Mouse (Mus musculus) lung, embryonic 14.5 days (tissue): ENCODE results near the gene Racgap1. TPM values are rescaled to one million over a fixed set of nuclear protein-coding genes. Genes with fewer than 3 reads are reported as not detected.

Source experiments
- ATAC-seq: fragments of 200-750 bp; cut with Nextera tagmentation; 2 replicates; pipeline ENCODE4 v1.8.0; 2017; ENCODE audit warnings: mild to moderate bottlenecking, moderate TSS enrichment, moderate library complexity; ENCODE audit not compliant: insufficient read depth
- DNase-seq: peaks from one replicate; pipeline ENCODE4 v3.0.0-alpha.2; 2015
- H3K27ac ChIP-seq: fragments of 300-500 bp; sonication (generic); 2 replicates; pipeline ENCODE4 v1.5.1; 2014; ENCODE audit warnings: low read depth, mild to moderate bottlenecking, moderate library complexity
- H3K27me3 ChIP-seq: fragments of 300-500 bp; sonication (generic); 2 replicates; pipeline ENCODE4 v1.6.1; 2014; ENCODE audit warnings: low read length, control low read depth; ENCODE audit not compliant: insufficient read depth
- H3K36me3 ChIP-seq: fragments of 300-500 bp; sonication (generic); 2 replicates; pipeline ENCODE4 v1.6.1; 2014; ENCODE audit warnings: control low read depth; ENCODE audit not compliant: insufficient read depth
- H3K4me1 ChIP-seq: fragments of 300-500 bp; sonication (generic); 2 replicates; pipeline ENCODE4 v1.6.1; 2014; ENCODE audit warnings: antibody characterized with exemption, control low read depth; ENCODE audit not compliant: insufficient read depth
- H3K4me2 ChIP-seq: fragments of 300-500 bp; sonication (generic); 2 replicates; pipeline ENCODE4 v1.6.1; 2014; ENCODE audit warnings: mild to moderate bottlenecking
- H3K4me3 ChIP-seq: fragments of 300-500 bp; sonication (generic); 2 replicates; pipeline ENCODE4 v1.5.1; 2014; ENCODE audit warnings: low read depth, low read length
- H3K9ac ChIP-seq: fragments of 300-500 bp; sonication (generic); 2 replicates; pipeline ENCODE4 v1.6.1; 2014
- H3K9me3 ChIP-seq: fragments of 300-500 bp; sonication (generic); 2 replicates; pipeline ENCODE4 v1.6.1; 2016; ENCODE audit warnings: low read depth, low read length, control low read depth
- CTCF ChIP-seq: IDR thresholded peaks from 2 replicates; pipeline ENCODE4 v1.5.1; 2016; ENCODE audit warnings: antibody characterized with exemption, low read depth
- WGBS: fragments of 180-500 bp; shearing (Covaris S2); extraction: QIAGEN DNeasy Blood & Tissue Kit; methylation state at CpG from one replicate; pipeline ENCODE4 v1.1.7; 2014; 5-methylcytosine and 5-hydroxymethylcytosine counted together
- polyA plus RNA-seq: library from polyadenylated mRNA; unstranded; fragments of >200 nt; fragmentation: Nextera tagmentation; extraction: Ambion mirVana; gene quantifications from 2 replicates; pipeline ENCODE4 v1.2.1, GENCODE M21; 2014

Gene Racgap1
- polyA plus RNA-seq, 1 experiment from 2014 or later, result 153 TPM

GRCm38 (mm10) chr15:99619821-99620220, 31.6 kb downstream of the Racgap1 start:
- ATAC-seq (no peak), DNase-seq (no peak)
- no peak overlapping the region for H3K4me2 ChIP-seq
- no peaks in the 10 kb centered on the region for H3K9me3 ChIP-seq
- TF ChIP-seq CTCF, result no peak
- no peak overlapping the region for H3K4me3 ChIP-seq
- H3K27ac ChIP-seq, result no peak overlapping the region
- WGBS, result 75% methylated on average over 4 of the region's 4 CpGs
- H3K4me1 ChIP-seq, result peaks cover 9% of the 10 kb centered on the region
- peaks cover 51% of the 10 kb centered on the region for H3K36me3 ChIP-seq
- no peak overlapping the region for H3K9ac ChIP-seq
- no peaks in the 10 kb centered on the region for H3K27me3 ChIP-seq

GRCm38 (mm10) chr15:99618595-99618994, 32.9 kb downstream of the Racgap1 start:
- DNase-seq (no peak), ATAC-seq (no peak)
- no peak overlapping the region for H3K27ac ChIP-seq
- H3K4me2 ChIP-seq, result no peak overlapping the region
- WGBS, result 87% methylated on average over 3 of the region's 3 CpGs
- H3K9ac ChIP-seq, result no peak overlapping the region
- H3K36me3 ChIP-seq, result peaks cover 39% of the 10 kb centered on the region
- no peak for TF ChIP-seq CTCF
- no peaks in the 10 kb centered on the region for H3K9me3 ChIP-seq
- 0 out of 2 replicates have a peak, but pooled peaks cover 6% of the 10 kb centered on the region for H3K27me3 ChIP-seq
- peaks cover 11% of the 10 kb centered on the region for H3K4me1 ChIP-seq
- H3K4me3 ChIP-seq, result no peak overlapping the region

- WGBS, result 27% methylated on average over 9 of the region's 9 CpGs
- no peaks in the 10 kb centered on the region for H3K9me3 ChIP-seq
- H3K27me3 ChIP-seq, result 0 out of 2 replicates have a peak, but pooled peaks cover 6% of the 10 kb centered on the region
- ATAC-seq, result peak; percentile 66; the same call in 1 of the 2 replicates
- no peak for TF ChIP-seq CTCF
- H3K36me3 ChIP-seq, result peaks cover 9% of the 10 kb centered on the region
- DNase-seq, result peak; percentile 58
- peaks cover 11% of the 10 kb centered on the region for H3K4me1 ChIP-seq
- H3K4me3 ChIP-seq, result no peak overlapping the region
- H3K4me2 ChIP-seq, result no peak overlapping the region; the same call in 1 of the 2 replicates
- peak overlapping the region; percentile 63 for H3K27ac ChIP-seq
- no peak overlapping the region for H3K9ac ChIP-seq
These were observed 36.2 kb downstream of the Racgap1 start for GRCm38 (mm10) chr15:99615246-99615645.

GRCm38 (mm10) chr15:99614753-99615152, 36.7 kb downstream of the Racgap1 start:
- no peak for TF ChIP-seq CTCF
- Histone ChIP-seq H3K9me3 (no peaks in the 10 kb centered on the region), H3K9ac (no peak overlapping the region), H3K4me1 (peaks cover 11% of the 10 kb centered on the region), H3K4me2 (peak overlapping the region; percentile 10; the same call in 1 of the 2 replicates), H3K27me3 (0 out of 2 replicates have a peak, but pooled peaks cover 6% of the 10 kb centered on the region), H3K4me3 (no peak overlapping the region), H3K36me3 (peaks cover 5% of the 10 kb centered on the region), H3K27ac (peak overlapping the region; percentile 63)
- DNase-seq (peak; percentile 84), ATAC-seq (peak; percentile 75)
- WGBS, result 4% methylated on average over 12 of the region's 12 CpGs

GRCm38 (mm10) chr15:99614273-99614672, 37.2 kb downstream of the Racgap1 start:
- Histone ChIP-seq H3K4me3 (no peak overlapping the region), H3K4me1 (peaks cover 11% of the 10 kb centered on the region), H3K27me3 (0 out of 2 replicates have a peak, but pooled peaks cover 6% of the 10 kb centered on the region), H3K27ac (no peak overlapping the region), H3K36me3 (no peaks in the 10 kb centered on the region), H3K9ac (no peak overlapping the region), H3K9me3 (no peaks in the 10 kb centered on the region), H3K4me2 (no peak overlapping the region)
- DNase-seq (no peak), ATAC-seq (peak; percentile 48)
- TF ChIP-seq CTCF, result no peak
- WGBS, result 55% methylated on average over 13 of the region's 13 CpGs

- DNase-seq (no peak), ATAC-seq (no peak)
- Histone ChIP-seq H3K36me3 (no peaks in the 10 kb centered on the region), H3K4me3 (no peak overlapping the region), H3K4me2 (no peak overlapping the region), H3K4me1 (peaks cover 11% of the 10 kb centered on the region), H3K9me3 (no peaks in the 10 kb centered on the region), H3K9ac (no peak overlapping the region), H3K27me3 (0 out of 2 replicates have a peak, but pooled peaks cover 6% of the 10 kb centered on the region), H3K27ac (no peak overlapping the region)
- TF ChIP-seq CTCF, result no peak
- 58% methylated on average over 7 of the region's 7 CpGs for WGBS
These were observed 39.9 kb downstream of the Racgap1 start for GRCm38 (mm10) chr15:99611563-99611962.

GRCm38 (mm10) chr15:99608382-99609125, 42.9 kb downstream of the Racgap1 start:
- ATAC-seq (no peak), DNase-seq (no peak)
- H3K4me3 ChIP-seq, result no peak overlapping the region
- no peak for TF ChIP-seq CTCF
- H3K4me1 ChIP-seq, result no peaks in the 10 kb centered on the region
- 66% methylated on average over 13 of the region's 13 CpGs for WGBS
- H3K9ac ChIP-seq, result no peak overlapping the region
- H3K9me3 ChIP-seq, result no peaks in the 10 kb centered on the region
- H3K27me3 ChIP-seq, result no peaks in the 10 kb centered on the region
- H3K36me3 ChIP-seq, result no peaks in the 10 kb centered on the region
- H3K4me2 ChIP-seq, result no peak overlapping the region
- H3K27ac ChIP-seq, result no peak overlapping the region
